Mouse (Mus musculus) kidney, adult 2 months (tissue): ENCODE results near the gene Abcb6. TPM values are rescaled to one million over a fixed set of nuclear protein-coding genes. Genes with fewer than 3 reads are reported as not detected.

Source experiments
- DNase-seq: peaks from one replicate; pipeline ENCODE4 v3.0.0; 2021
- H3K27ac ChIP-seq: fragments of 200-500 bp; 2 replicates; pipeline ENCODE4 v1.5.1; 2012; ENCODE audit warnings: low read depth, low read length, control low read depth, inconsistent platforms; ENCODE audit not compliant: insufficient read depth
- H3K27me3 ChIP-seq: fragments of 200-500 bp; replicated peaks from 2 replicates; pipeline ENCODE4 v1.6.1; 2012; ENCODE audit warnings: mild to moderate bottlenecking, moderate library complexity, low read length, inconsistent platforms; ENCODE audit not compliant: control insufficient read depth, insufficient read depth
- H3K36me3 ChIP-seq: fragments of 200-500 bp; 2 replicates; pipeline ENCODE4 v1.6.1; 2012; ENCODE audit warnings: mild to moderate bottlenecking, moderate library complexity, low read length, inconsistent platforms; ENCODE audit not compliant: control insufficient read depth, insufficient read depth
- H3K4me1 ChIP-seq: fragments of 200-500 bp; 2 replicates; pipeline ENCODE4 v1.6.1; 2011; ENCODE audit warnings: low read length; ENCODE audit not compliant: control insufficient read depth, insufficient read depth
- H3K4me3 ChIP-seq: fragments of 200-500 bp; 2 replicates; pipeline ENCODE4 v1.5.1; 2011; ENCODE audit warnings: mild to moderate bottlenecking, low read depth, low read length, control low read depth; ENCODE audit not compliant: insufficient read depth
- CTCF ChIP-seq: fragments of 200-500 bp; conservative IDR thresholded peaks from 2 replicates; pipeline ENCODE4 v1.5.1; 2011; ENCODE audit warnings: low read depth, mild to moderate bottlenecking, control low read depth, low read length, moderate library complexity, mixed read lengths; ENCODE audit not compliant: insufficient read depth, insufficient read length
- POLR2A ChIP-seq: fragments of 200-500 bp; IDR thresholded peaks from one replicate; pipeline ENCODE4 v1.6.1; 2011; ENCODE audit warnings: low read depth, low read length, control low read depth
- WGBS: fragments of 180-500 bp; shearing (Covaris S2); methylation state at CpG from one replicate; pipeline ENCODE4 v1.1.7; 2018; 5-methylcytosine and 5-hydroxymethylcytosine counted together
- polyA plus RNA-seq: library from polyadenylated mRNA; depleted of rRNA; stranded (reverse); fragments of >200 nt; gene quantifications from 2 replicates; pipeline ENCODE4 v1.2.3, GENCODE M21; 2012; rRNA removed

Gene Abcb6
- 41.3 and 47.0 TPM in 2 replicates for polyA plus RNA-seq

DNA sequence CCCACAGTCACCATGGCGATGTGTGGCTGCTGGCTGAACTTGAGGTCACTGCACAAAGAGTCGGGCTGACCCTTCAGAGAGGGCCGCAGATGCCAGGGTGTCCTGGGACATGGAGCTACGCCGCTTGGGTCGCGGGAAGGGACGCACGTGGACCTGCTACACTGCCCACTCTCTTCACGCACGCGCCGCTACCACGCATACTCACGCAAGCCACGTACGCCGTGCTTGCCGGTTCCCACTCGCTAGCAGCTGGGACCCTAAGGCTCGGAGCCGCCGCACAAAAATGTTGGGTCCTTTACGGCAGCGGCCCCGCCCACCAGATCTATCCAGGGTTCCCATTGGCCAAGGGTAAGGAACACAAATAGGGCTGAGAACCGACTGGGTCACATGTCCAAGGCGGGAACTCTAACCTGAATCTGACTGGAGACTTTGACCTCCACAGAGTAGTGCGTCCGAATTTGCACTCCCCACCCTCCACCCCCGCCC lies at the start of gene Abcb6:
Gene Abcb6, minus strand, starts transcription at position 288 of the 486 bp plus-strand sequence.
- no peak within 1 kb of the TSS; the same call in 1 of the 2 replicates for H3K27ac ChIP-seq
- under 1% methylated on average over 31 of the region's 31 CpGs for WGBS

GRCm38 (mm10) chr1:75229158-75229557 lies 49.0 kb upstream of the Abcb6 start:
- Histone ChIP-seq H3K4me3 (no peak overlapping the region), H3K4me1 (no peaks in the 10 kb centered on the region; the same call in 1 of the 2 replicates), H3K27me3 (no peaks in the 10 kb centered on the region), H3K36me3 (no peaks in the 10 kb centered on the region), H3K27ac (no peak overlapping the region)
- TF ChIP-seq POLR2A (no peak), CTCF (no peak)
- DNase-seq, result no peak
- 66% methylated on average over 4 of the region's 4 CpGs for WGBS

More for the DNA sequence above, at the start of gene Abcb6:
- TF ChIP-seq POLR2A (no peak), CTCF (no peak)
- no peaks in the 10 kb centered on the region for H3K27me3 ChIP-seq
- peak within 1 kb of the TSS; percentile 88 for H3K4me3 ChIP-seq
- peak; percentile 96 for DNase-seq
- no peaks in the 10 kb centered on the region for H3K4me1 ChIP-seq
- H3K36me3 ChIP-seq, result peaks cover 3% of the 10 kb centered on the region

DNA sequence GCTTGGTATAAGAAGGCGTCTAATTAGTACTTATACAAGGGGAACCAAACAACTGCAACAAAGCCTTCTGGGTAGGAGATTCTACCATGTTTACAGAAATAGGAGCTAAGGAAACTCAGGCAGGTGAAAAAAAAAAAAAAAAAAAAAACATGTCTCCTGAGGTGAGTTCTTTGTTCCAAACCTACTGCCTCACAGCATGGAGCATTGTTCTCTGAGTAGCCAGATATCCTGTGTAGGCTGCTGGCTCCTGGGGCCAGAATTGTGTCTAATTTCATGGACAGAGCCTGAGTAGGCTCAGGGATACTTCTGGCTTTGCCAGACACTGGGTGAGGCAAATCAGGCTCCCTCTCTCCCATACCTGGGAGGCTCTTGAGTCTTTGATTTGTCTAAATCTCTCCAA lies 47.5 kb upstream of the Abcb6 start:
- 82% methylated on average over 1 of the region's 1 CpGs for WGBS
- no peaks in the 10 kb centered on the region; the same call in 1 of the 2 replicates for H3K4me1 ChIP-seq
- no peaks in the 10 kb centered on the region for H3K36me3 ChIP-seq
- no peak for TF ChIP-seq POLR2A
- DNase-seq, result no peak
- H3K27ac ChIP-seq, result no peak overlapping the region
- H3K27me3 ChIP-seq, result no peaks in the 10 kb centered on the region
- no peak overlapping the region for H3K4me3 ChIP-seq

DNA sequence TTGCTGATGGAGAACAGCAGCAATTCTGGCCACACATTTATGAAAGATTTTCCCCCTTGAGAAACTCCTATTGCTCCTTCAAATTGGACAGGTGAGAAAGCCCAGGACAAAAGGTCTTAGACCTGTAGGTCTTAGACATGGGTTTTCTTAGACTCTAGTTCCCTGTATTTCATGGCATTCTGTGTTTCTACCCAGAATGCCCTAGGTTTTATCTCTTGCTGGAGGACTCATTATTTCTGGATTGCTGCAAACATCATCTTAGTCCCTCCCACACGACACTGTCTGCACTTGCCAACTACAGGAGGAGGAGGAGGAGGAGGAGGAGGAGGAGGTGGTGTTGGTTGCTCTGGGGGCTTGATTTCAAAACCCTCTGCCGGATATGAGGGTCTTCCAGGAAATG lies 45.9 kb upstream of the Abcb6 start:
- no peak for TF ChIP-seq CTCF
- TF ChIP-seq POLR2A, result no peak
- no peak for DNase-seq
- no peaks in the 10 kb centered on the region for H3K27me3 ChIP-seq
- 41% methylated on average over 2 of the region's 2 CpGs for WGBS
- no peaks in the 10 kb centered on the region; the same call in 1 of the 2 replicates for H3K4me1 ChIP-seq
- no peaks in the 10 kb centered on the region for H3K36me3 ChIP-seq
- H3K4me3 ChIP-seq, result no peak overlapping the region
- no peak overlapping the region for H3K27ac ChIP-seq

GRCm38 (mm10) chr1:75225473-75225872 lies 45.3 kb upstream of the Abcb6 start:
- H3K27me3 ChIP-seq, result no peaks in the 10 kb centered on the region
- WGBS, result 68% methylated on average over 3 of the region's 3 CpGs

DNA sequence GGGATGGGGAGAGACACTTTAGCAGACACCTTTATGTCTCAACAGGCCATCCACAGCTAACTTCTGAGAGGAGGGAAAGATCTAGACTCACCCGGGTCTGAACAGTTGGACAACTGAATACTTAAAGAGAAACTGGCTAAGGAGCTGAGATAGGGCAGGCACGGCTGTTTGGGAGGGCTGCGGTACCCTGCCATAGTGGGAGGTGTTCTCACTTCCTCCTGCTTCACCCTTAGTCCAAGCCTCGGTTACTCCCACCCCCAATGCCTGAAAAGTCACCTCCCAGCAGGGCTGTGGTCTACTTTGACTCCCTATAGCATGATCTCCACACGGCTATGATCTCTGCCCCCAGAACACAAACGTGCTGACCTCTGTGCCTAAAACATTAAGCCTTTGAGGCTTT lies 43.3 kb upstream of the Abcb6 start:
- no peaks in the 10 kb centered on the region for H3K36me3 ChIP-seq
- no peak for DNase-seq
- H3K27ac ChIP-seq, result no peak overlapping the region
- H3K4me3 ChIP-seq, result no peak overlapping the region
- WGBS, result 64% methylated on average over 6 of the region's 6 CpGs
- no peak for TF ChIP-seq CTCF
- TF ChIP-seq POLR2A, result no peak
- H3K4me1 ChIP-seq, result peaks cover 3% of the 10 kb centered on the region; the same call in 1 of the 2 replicates
- H3K27me3 ChIP-seq, result no peaks in the 10 kb centered on the region

More at GRCm38 (mm10) chr1:75225473-75225872, 45.3 kb upstream of the Abcb6 start:
- no peak for TF ChIP-seq CTCF
- no peak for TF ChIP-seq POLR2A
- Histone ChIP-seq H3K27ac (no peak overlapping the region), H3K36me3 (no peaks in the 10 kb centered on the region), H3K4me1 (no peaks in the 10 kb centered on the region; the same call in 1 of the 2 replicates), H3K4me3 (no peak overlapping the region)
- DNase-seq, result no peak

DNA sequence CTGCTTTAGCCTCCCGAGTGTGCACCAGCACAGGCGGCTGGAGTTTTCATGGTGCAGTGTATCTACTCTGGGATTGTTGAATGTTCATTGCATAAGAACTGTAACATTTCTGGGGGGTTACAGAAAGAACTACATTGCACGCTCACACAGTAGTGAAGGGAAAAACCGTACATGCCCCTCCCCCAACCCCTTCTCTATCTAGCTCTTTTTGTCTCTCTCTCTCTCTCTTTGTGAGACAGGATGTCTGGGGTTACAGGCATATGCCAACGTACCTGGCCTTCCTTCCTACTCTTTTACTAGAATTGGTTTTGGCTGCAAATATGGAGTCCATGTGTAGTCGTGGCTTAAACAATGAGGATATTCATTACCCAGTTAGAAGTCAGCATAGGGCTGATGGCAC lies 42.7 kb upstream of the Abcb6 start:
- peaks cover 3% of the 10 kb centered on the region; the same call in 1 of the 2 replicates for H3K4me1 ChIP-seq
- no peak for DNase-seq
- no peak for TF ChIP-seq POLR2A
- no peak for TF ChIP-seq CTCF
- no peaks in the 10 kb centered on the region for H3K36me3 ChIP-seq
- H3K27me3 ChIP-seq, result no peaks in the 10 kb centered on the region
- H3K4me3 ChIP-seq, result no peak overlapping the region
- H3K27ac ChIP-seq, result no peak overlapping the region
- WGBS, result 80% methylated on average over 6 of the region's 6 CpGs
